Mouse (Mus musculus) cortical plate, adult 2 months (tissue): ENCODE measurements around the gene Slc44a2. TPM values are rescaled to one million over a fixed set of nuclear protein-coding genes. Genes with fewer than 3 reads are reported as not detected.
"Not testable (repeated sequence)": the region's sequence is repeated elsewhere in the genome, so short reads cannot be mapped to it uniquely, and the experiment has no call there.

Experiments used
- H3K27ac ChIP-seq: fragments of 200-500 bp; 2 replicates; pipeline ENCODE4 v1.5.1; 2012; ENCODE audit warnings: low read length, control low read depth, inconsistent platforms; ENCODE audit not compliant: insufficient read depth
- H3K4me1 ChIP-seq: fragments of 200-500 bp; 2 replicates; pipeline ENCODE4 v1.6.1; 2011; ENCODE audit warnings: low read length; ENCODE audit not compliant: control insufficient read depth, insufficient read depth
- H3K4me3 ChIP-seq: fragments of 200-500 bp; 2 replicates; pipeline ENCODE4 v1.5.1; 2011; ENCODE audit warnings: mild to moderate bottlenecking, low read length, control low read depth; ENCODE audit not compliant: insufficient read depth
- CTCF ChIP-seq: fragments of 200-500 bp; IDR thresholded peaks from 2 replicates; pipeline ENCODE4 v1.5.1; 2011; ENCODE audit warnings: mild to moderate bottlenecking, control low read depth, low read length; ENCODE audit not compliant: insufficient read depth; ENCODE audit errors: extremely low read depth
- POLR2A ChIP-seq: fragments of 200-500 bp; IDR thresholded peaks from 2 replicates; pipeline ENCODE4 v1.6.1; 2011; ENCODE audit warnings: mild to moderate bottlenecking, low read length, control low read depth; ENCODE audit not compliant: insufficient read depth; ENCODE audit errors: extremely low read depth
- polyA plus RNA-seq: library from polyadenylated mRNA; depleted of rRNA; stranded (reverse); fragments of >200 nt; gene quantifications from 2 replicates; pipeline ENCODE4 v1.2.3, GENCODE M21; 2012

Gene Slc44a2
- polyA plus RNA-seq, 1 experiment, result 54.1 TPM

DNA sequence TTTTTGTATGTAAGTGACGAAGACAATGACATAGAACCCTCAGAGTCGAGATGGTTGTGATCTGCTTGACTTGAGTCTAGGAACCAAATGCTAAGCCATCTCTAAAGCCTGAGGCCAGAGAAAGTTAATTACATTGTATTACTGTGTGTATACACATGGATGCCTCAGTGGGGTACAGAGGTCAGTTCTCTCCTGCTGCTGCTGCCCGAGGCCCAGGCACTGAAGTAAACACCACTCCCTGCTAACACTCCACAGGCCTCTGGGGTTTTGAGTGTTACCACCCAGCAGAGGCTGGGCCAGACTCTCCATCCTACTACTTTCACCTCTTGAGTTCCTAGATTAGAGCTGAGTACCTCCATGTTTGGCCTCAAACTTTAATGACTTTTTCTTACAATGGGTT, 36.5 kb upstream of the Slc44a2 start:
- TF ChIP-seq POLR2A, result no peak
- no peak for TF ChIP-seq CTCF
- no peak overlapping the region for H3K4me3 ChIP-seq
- no peak overlapping the region for H3K27ac ChIP-seq
- H3K4me1 ChIP-seq, result peaks cover 8% of the 10 kb centered on the region; the same call in 1 of the 2 replicates

DNA sequence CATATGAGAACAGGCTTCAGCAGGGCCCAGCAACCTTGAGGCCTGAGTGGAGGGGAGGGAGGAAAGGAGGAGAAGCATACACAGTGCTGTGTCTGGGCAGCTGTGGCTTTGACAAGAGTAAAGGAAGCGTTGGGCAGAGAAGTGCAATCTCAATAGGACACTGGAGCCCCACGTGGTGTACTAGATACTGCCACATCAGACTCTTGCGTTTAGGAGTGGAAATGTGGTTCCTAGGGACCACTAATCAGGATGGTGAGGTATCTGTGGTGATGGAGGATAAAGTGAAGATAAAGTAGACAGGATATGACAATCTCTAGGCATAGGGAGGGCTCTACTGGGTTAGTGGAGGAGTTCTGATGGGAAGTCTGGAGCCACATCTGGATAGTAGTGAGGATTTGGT, 33.7 kb upstream of the Slc44a2 start:
- H3K4me1 ChIP-seq, result peaks cover 8% of the 10 kb centered on the region; the same call in 1 of the 2 replicates
- TF ChIP-seq CTCF (no peak), POLR2A (no peak)
- H3K4me3 ChIP-seq, result no peak overlapping the region; the same call in 1 of the 2 replicates
- H3K27ac ChIP-seq, result no peak overlapping the region

DNA sequence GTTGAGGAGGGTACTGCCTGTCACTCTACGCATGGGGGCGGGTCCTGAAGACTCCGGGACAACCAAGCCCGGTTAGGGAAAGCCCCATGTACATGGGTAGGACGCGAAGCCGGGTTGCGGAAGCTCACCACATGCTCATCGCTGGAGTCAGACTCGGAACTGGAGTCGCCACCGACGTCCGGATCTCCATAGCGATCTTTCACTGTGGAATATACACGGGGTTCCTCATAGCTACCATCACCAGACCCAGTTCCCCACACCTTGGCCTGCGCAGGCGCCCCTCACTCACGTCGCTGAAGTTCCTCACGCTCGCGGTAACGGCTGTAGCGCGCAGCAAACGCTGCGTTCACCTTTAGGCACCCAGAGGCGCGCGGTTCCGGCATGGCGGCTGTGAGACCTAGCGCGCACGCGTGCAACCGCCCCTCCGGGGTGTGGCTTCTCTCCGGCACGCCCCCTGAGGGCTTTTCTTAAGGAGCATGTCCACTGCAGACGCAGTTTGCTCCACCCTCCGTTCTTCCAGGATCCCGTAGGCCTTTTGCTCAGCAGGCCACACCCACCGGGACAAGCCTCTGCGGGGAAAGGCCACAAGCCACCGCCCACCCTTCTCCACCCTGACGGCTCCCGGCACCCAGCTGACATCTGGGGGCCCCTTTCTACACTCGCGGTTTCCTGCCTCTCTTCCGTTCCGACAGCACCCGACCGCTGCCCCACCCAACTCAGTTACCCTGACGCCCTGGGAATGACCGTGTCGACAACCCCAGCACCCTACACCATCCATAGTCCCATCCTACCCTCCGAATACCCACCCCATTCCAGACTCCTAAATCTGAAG, 32.7 kb upstream of the Slc44a2 start, which contains the start of gene Kri1:
Gene Kri1, minus strand, starts transcription at position 399 of the 832 bp plus-strand sequence.
- H3K27ac ChIP-seq, result peak within 1 kb of the TSS; percentile 62
- TF ChIP-seq CTCF (no peak), POLR2A (peak; percentile 91)
- peak within 1 kb of the TSS; percentile 88 for H3K4me3 ChIP-seq
- H3K4me1 ChIP-seq, result peaks cover 8% of the 10 kb centered on the region; the same call in 1 of the 2 replicates

DNA sequence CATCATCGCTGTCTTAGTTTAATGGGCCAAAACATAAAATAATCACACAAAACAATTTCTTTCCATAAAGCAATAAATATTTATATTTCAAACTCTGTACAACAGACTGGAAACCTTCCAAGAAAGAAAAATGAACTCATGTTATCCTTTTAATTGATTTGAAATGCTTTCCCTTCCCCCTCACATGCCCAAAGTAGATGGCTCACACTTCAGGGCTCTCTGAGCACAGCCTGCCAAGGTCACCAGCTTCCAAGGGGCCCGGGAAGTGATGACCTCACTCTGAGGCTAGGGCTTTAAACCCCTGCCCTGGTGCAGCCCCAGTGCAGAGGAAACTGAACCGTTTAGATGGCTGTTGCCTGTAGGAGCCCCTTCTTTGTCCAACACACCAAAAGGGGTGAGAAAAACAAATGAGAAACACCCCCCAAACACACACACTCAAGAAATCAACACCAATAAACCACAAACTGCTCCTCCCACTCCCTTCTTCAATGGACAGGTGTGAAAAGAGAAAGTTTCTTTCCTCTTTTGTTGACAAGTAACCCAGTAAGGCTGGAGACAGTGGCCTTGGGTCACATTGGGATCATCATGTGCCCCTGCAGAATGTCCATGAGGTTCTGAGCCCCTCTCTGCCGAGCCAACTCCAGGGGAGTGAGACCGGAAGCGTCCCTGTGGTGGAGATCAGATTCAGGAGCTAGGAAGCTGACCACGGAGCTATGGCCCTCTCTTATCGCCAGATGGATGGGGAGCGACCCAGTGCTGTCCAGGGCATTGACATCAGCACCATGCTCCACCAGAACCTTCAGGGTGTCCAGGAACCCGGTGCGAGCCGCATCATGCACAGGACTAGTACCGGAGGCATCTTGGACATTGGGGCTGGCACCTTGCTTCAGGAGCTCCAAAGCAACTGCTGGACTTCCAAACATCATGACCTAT, 31.8 kb upstream of the Slc44a2 start:
- Histone ChIP-seq H3K27ac (peak overlapping the region; percentile 53; the same call in 1 of the 2 replicates), H3K4me3 (peak overlapping the region; percentile 88), H3K4me1 (peaks cover 8% of the 10 kb centered on the region; the same call in 1 of the 2 replicates)
- TF ChIP-seq POLR2A (no peak), CTCF (no peak)

DNA sequence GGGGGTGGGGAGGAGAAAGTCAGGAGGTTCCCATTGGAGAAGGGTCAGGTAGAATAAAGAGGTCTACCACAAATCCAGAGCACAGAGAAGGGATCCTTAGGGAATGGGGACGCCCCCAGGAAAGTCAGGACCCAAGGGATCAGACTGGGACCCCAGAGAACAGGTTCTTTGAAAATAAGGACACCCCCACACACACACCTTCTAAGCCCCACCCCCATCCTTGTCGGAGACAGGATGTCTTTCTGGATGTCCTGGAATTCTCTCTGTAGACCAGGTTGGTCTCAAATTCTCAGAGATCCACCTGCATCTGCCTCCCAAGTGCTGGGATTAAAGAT, 31.2 kb upstream of the Slc44a2 start:
- TF ChIP-seq CTCF (no peak), POLR2A (no peak)
- Histone ChIP-seq H3K4me1 (peaks cover 8% of the 10 kb centered on the region; the same call in 1 of the 2 replicates), H3K27ac (no peak overlapping the region), H3K4me3 (0 out of 2 replicates have a peak overlapping the region, but pooled peaks have one; percentile 98)

DNA sequence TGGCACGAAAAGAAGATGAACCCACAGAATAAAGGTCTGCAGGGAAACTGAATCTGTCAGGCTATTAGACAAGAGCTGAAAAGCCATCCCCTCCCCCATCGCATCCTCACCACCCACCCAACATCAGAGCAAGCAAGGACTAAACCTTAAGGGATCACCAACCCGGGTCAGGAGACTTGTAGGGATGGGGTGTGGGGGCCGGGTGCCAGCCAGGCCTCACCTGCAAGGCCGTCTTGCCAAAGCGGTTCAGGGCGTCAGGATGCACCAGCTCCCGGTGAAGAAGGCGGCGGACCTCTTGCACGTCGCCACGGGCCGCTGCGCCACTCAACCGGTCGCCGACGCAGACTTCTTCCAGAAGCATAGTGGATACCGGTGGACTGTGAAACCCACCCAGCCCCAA, 29.9 kb upstream of the Slc44a2 start:
- TF ChIP-seq POLR2A, result no peak
- TF ChIP-seq CTCF, result no peak
- peak overlapping the region; percentile 98 for H3K4me3 ChIP-seq
- H3K27ac ChIP-seq, result peak overlapping the region; percentile 49
- H3K4me1 ChIP-seq, result peaks cover 8% of the 10 kb centered on the region; the same call in 1 of the 2 replicates

DNA sequence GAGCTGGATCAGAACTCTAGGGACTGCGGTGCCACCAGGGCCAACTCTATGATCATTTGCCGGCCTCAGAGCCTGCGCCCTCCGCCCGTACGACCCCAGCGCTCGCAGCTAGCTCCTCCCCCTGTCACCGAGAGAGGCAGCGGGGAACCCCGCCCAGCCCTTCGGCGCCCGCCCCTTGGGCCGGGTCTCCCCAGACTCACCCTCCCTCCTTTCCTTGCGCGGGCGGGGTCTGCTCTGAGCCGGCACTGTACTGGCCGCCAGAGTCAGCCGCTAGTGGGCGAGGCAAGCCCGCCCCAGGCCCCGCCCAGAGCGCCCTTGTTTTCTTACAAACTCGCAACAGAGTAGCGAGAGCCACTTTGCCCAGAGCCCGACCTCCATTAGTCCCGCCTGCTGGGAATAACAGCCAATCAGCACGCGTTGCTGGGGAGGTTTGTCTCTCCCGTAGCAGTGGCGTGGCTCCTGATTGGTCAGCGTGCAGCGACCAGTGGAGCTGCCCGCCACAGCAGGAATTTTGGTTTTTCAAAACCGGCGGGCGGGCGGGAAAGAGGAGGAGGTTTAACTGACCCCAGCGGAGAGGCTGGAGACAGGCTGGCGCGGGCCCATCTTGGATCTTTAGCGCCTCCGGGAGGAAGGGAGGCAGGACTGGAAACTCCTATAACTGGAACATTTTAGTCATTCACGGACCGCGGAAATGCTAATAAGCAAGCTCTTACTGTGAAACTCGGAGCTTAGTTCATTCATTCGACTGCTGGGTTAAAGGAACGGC, 29.3 kb upstream of the Slc44a2 start, which contains the start of gene Cdkn2d:
Gene Cdkn2d, minus strand, starts transcription at position 386 of the 766 bp plus-strand sequence.
- TF ChIP-seq POLR2A (peak; percentile 83), CTCF (no peak)
- H3K4me3 ChIP-seq, result peak within 1 kb of the TSS; percentile 98
- H3K27ac ChIP-seq, result peak within 1 kb of the TSS; percentile 49
- peaks cover 7% of the 10 kb centered on the region; the same call in 1 of the 2 replicates for H3K4me1 ChIP-seq

DNA sequence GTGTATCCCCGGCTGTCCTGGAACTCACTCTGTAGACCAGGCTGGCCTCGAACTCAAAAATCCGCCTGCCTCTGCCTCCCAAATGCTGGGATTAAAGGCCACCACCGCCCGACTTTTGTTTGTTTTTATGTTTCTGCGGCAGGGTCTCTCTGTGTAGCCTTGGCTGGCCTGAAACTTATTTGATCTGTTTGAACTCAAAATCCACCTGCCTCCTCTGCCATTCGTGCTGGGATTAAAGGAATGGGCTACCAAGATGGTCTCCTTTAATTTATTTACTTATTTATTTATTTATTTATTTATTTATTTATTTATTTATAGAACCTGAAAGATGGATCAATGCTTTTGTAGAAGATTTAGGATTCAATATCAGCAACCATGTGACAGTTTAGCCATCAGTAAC, 28.6 kb upstream of the Slc44a2 start:
- H3K4me3 ChIP-seq, H3K4me1 ChIP-seq, H3K27ac ChIP-seq: not testable (repeated sequence)

DNA sequence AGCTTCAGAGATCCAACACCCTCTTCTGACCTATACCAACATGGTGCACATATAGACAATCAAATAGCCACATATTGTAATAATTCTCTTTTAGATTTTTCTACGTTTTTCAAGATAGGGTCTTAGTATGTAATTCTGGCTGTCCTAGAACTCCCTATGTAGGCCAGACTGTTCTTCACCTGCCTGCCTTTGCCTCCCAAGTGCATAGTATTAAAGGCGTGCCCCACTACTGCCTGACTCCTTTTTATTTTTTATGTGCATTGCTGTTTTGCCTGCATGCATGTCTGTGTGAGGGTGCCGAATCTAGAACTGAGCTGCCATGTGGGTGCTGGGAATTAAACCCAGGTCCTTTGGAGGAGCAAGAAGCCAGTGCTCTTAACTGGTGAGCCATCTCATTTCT, 28.2 kb upstream of the Slc44a2 start:
- H3K27ac ChIP-seq, result no peak overlapping the region
- no peak for TF ChIP-seq CTCF
- TF ChIP-seq POLR2A, result no peak
- peaks cover 2% of the 10 kb centered on the region; the same call in 1 of the 2 replicates for H3K4me1 ChIP-seq
- no peak overlapping the region for H3K4me3 ChIP-seq
